Mouse (Mus musculus) CH12.LX (cell line): ENCODE measurements around the gene Zpr1. TPM values are rescaled to one million over a fixed set of nuclear protein-coding genes. Genes with fewer than 3 reads are reported as not detected.

Experiments
- DNase-seq: peaks from one replicate; pipeline ENCODE4 v3.0.0-alpha.2; 2013; ENCODE audit errors: extremely low read depth
- H3K27ac ChIP-seq: 2 replicates; pipeline ENCODE4 v1.5.1; 2012; ENCODE audit warnings: low read depth, mild to moderate bottlenecking, control low read depth, moderate library complexity; ENCODE audit not compliant: insufficient read depth
- H3K27me3 ChIP-seq: replicated peaks from 2 replicates; pipeline ENCODE3; 2012; ENCODE audit warnings: inconsistent platforms
- H3K36me3 ChIP-seq, 2 experiments: replicated peaks in 1 of 2; 2 replicates each; pipeline versions ENCODE3 to v1.6.1; 2012; ENCODE audit warnings: inconsistent platforms in 1 of 2, low read length in 1 of 2, mild to moderate bottlenecking in 1 of 2, mixed read lengths in 1 of 2, moderate library complexity in 1 of 2; ENCODE audit not compliant: control insufficient read depth in 1 of 2, insufficient read depth in 1 of 2
- H3K4me1 ChIP-seq, 2 experiments: 2 replicates each; pipeline ENCODE4 v1.6.1; 2012; ENCODE audit warnings: inconsistent platforms in 1 of 2, moderate library complexity in 1 of 2; ENCODE audit not compliant: insufficient read depth in 2 of 2, control insufficient read depth in 1 of 2
- H3K4me2 ChIP-seq: 2 replicates; pipeline ENCODE4 v1.6.1; 2012; ENCODE audit warnings: low read depth, mild to moderate bottlenecking, control low read depth; ENCODE audit not compliant: poor library complexity, insufficient read depth, severe bottlenecking
- H3K4me3 ChIP-seq, 3 experiments: fragments of 150-350 bp in 1 of 3; sonication (generic) in 1 of 3; replicated peaks in 1 of 3; 2 replicates each; pipeline versions ENCODE3 to v1.5.1; 2011 to 2012; ENCODE audit warnings: low read depth in 2 of 3, low read length in 2 of 3, mild to moderate bottlenecking in 2 of 3, moderate library complexity in 2 of 3, control low read depth in 1 of 3, improper control_type of control experiment in 1 of 3, inconsistent platforms in 1 of 3, mixed read lengths in 1 of 3; ENCODE audit not compliant: poor library complexity in 1 of 3
- H3K79me2 ChIP-seq: replicated peaks from 2 replicates; pipeline ENCODE4 v1.6.1; 2012; ENCODE audit warnings: mild to moderate bottlenecking, moderate library complexity; ENCODE audit not compliant: control insufficient read depth, poor library complexity, insufficient read depth, severe bottlenecking; ENCODE audit errors: extremely low read depth
- H3K9ac ChIP-seq: 2 replicates; pipeline ENCODE4 v1.6.1; 2012; ENCODE audit warnings: low read depth, mild to moderate bottlenecking, control low read depth, moderate library complexity; ENCODE audit not compliant: insufficient read depth
- H3K9me3 ChIP-seq: replicated peaks from 2 replicates; pipeline ENCODE3; 2012; ENCODE audit warnings: low read length, inconsistent platforms, mixed read lengths
- BHLHE40 ChIP-seq: IDR thresholded peaks from 2 replicates; pipeline ENCODE4 v1.6.1; 2011; ENCODE audit warnings: mild to moderate bottlenecking, low read depth, low read length, improper control_type of control experiment
- CHD1 ChIP-seq: IDR thresholded peaks from 2 replicates; pipeline ENCODE4 v1.6.1; 2012; ENCODE audit warnings: low read depth, low read length, improper control_type of control experiment, inconsistent platforms
- GABPA ChIP-seq: IDR thresholded peaks from 2 replicates; pipeline ENCODE4 v1.6.1; 2012; ENCODE audit warnings: low read depth, low read length, improper control_type of control experiment, inconsistent platforms; ENCODE audit not compliant: insufficient replicate concordance
- HCFC1 ChIP-seq: IDR thresholded peaks from 2 replicates; pipeline ENCODE4 v1.6.1; 2012; ENCODE audit warnings: low read depth, mild to moderate bottlenecking, inconsistent platforms, low read length, improper control_type of control experiment
- JUN ChIP-seq: IDR thresholded peaks from 2 replicates; pipeline ENCODE4 v1.6.1; 2011; ENCODE audit warnings: low read depth, mild to moderate bottlenecking, low read length, improper control_type of control experiment, moderate library complexity; ENCODE audit not compliant: insufficient read depth
- JUND ChIP-seq: conservative IDR thresholded peaks from 2 replicates; pipeline ENCODE4 v1.6.1; 2011; ENCODE audit warnings: low read depth, low read length, improper control_type of control experiment
- MAFK ChIP-seq: IDR thresholded peaks from 2 replicates; pipeline ENCODE4 v1.6.1; 2011; ENCODE audit warnings: low read length, improper control_type of control experiment; ENCODE audit not compliant: insufficient replicate concordance
- MAX ChIP-seq: IDR thresholded peaks from 2 replicates; pipeline ENCODE4 v1.6.1; 2011; ENCODE audit warnings: low read length, improper control_type of control experiment
- MAZ ChIP-seq: IDR thresholded peaks from 2 replicates; pipeline ENCODE4 v1.6.1; 2012; ENCODE audit warnings: low read depth, mild to moderate bottlenecking, inconsistent platforms, low read length, improper control_type of control experiment, moderate library complexity
- MYC ChIP-seq: IDR thresholded peaks from 2 replicates; pipeline ENCODE4 v1.6.1; 2011; ENCODE audit warnings: low read depth, mild to moderate bottlenecking, improper control_type of control experiment, low read length
- NELFE ChIP-seq: IDR thresholded peaks from 2 replicates; pipeline ENCODE4 v1.6.1; 2011; ENCODE audit warnings: low read depth, low read length, improper control_type of control experiment
- PAX5 ChIP-seq: IDR thresholded peaks from 2 replicates; pipeline ENCODE4 v1.6.1; 2012; ENCODE audit warnings: low read length, inconsistent platforms, mixed read lengths
- POLR2A ChIP-seq: IDR thresholded peaks from 2 replicates; pipeline ENCODE4 v1.6.1; 2011; ENCODE audit warnings: low read depth, mild to moderate bottlenecking, improper control_type of control experiment, low read length
- RAD21 ChIP-seq: IDR thresholded peaks from 2 replicates; pipeline ENCODE4 v1.6.1; 2011; ENCODE audit warnings: low read depth, mild to moderate bottlenecking, low read length, improper control_type of control experiment, moderate library complexity
- RCOR1 ChIP-seq: conservative IDR thresholded peaks from 2 replicates; pipeline ENCODE4 v1.6.1; 2012; ENCODE audit warnings: low read depth, mild to moderate bottlenecking, inconsistent platforms, low read length, improper control_type of control experiment
- TBP ChIP-seq: conservative IDR thresholded peaks from 2 replicates; pipeline ENCODE4 v1.6.1; 2011; ENCODE audit warnings: low read depth, low read length, improper control_type of control experiment
- UBTF ChIP-seq: IDR thresholded peaks from 2 replicates; pipeline ENCODE4 v1.6.1; 2012; ENCODE audit warnings: low read depth, mild to moderate bottlenecking, inconsistent platforms, low read length, improper control_type of control experiment, moderate library complexity
- USF2 ChIP-seq: conservative IDR thresholded peaks from 2 replicates; pipeline ENCODE4 v1.6.1; 2011; ENCODE audit warnings: low read depth, low read length, improper control_type of control experiment
- ZC3H11A ChIP-seq: IDR thresholded peaks from 2 replicates; pipeline ENCODE4 v1.6.1; 2012; ENCODE audit warnings: low read depth, mild to moderate bottlenecking, inconsistent platforms, low read length, improper control_type of control experiment
- ZKSCAN1 ChIP-seq: IDR thresholded peaks from 2 replicates; pipeline ENCODE4 v1.6.1; 2012; ENCODE audit warnings: low read depth, inconsistent platforms, low read length, improper control_type of control experiment, borderline replicate concordance
- ZMIZ1 ChIP-seq: IDR thresholded peaks from 2 replicates; pipeline ENCODE4 v1.6.1; 2012; ENCODE audit warnings: low read depth, mild to moderate bottlenecking, inconsistent platforms, low read length, improper control_type of control experiment
- dilution Hi-C: fragments of 300-500 bp; cut with MboI; formaldehyde crosslinking; loops from 2 replicates; pipeline ENCODE4 v1.14.3; 2020; ENCODE audit warnings: low sequenced_read_pairs; ENCODE audit not compliant: extremely low pct_unique_long_range_greater_than_20kb, extremely low pct_ligation_motif_present
- in situ Hi-C: fragments of 300-500 bp; cut with MboI; formaldehyde crosslinking; loops from 3 replicates; pipeline ENCODE4 v1.14.3; 2019; ENCODE audit warnings: low sequenced_read_pairs, low pct_ligation_motif_present, low pct_unique_long_range_greater_than_20kb, mixed read lengths
- polyA plus RNA-seq: library from polyadenylated mRNA; unstranded; fragments of >175 nt; gene quantifications from 2 replicates; pipeline ENCODE4 v1.2.1, GENCODE M21; 2012; ENCODE audit warnings: low read depth; ENCODE audit not compliant: insufficient read length
- total RNA-seq, 2 experiments: library from RNA; depleted of rRNA; stranded (reverse); fragments of 300-350 nt in 1 of 2; fragments of >200 nt in 1 of 2; gene quantifications; 2 replicates each; pipeline ENCODE4 v1.2.3; 2012 to 2014

Zpr1 gene
- total and polyA plus RNA-seq, 3 experiments = 46.0 to 108 (median 66.8) TPM

- TF ChIP-seq UBTF (no peak), MAFK (no peak), BHLHE40 (no peak), RCOR1 (no peak), MYC (no peak), TBP (no peak), HCFC1 (no peak), POLR2A (no peak)
These were observed 43.1 kb upstream of the Zpr1 start (continued) for GRCm38 (mm10) chr9:46229573-46230449.

- H3K27ac ChIP-seq = no peak overlapping the region
- in situ Hi-C loops = no loop called here
- no peak for DNase-seq
- no peak overlapping the region for H3K9ac ChIP-seq
- H3K27me3 ChIP-seq = peaks cover 24% of the 10 kb centered on the region
- TF ChIP-seq RAD21 = no peak
- peak overlapping the region; percentile 9; the same call in 1 of the 2 replicates for H3K4me2 ChIP-seq
- H3K4me1 ChIP-seq = peaks cover 0 to 6% of the 10 kb centered on the region in 2 experiments; a peak in 2 of 4 replicates
- H3K79me2 ChIP-seq = no peaks in the 10 kb centered on the region
- dilution Hi-C loops = no loop called here
- no peak overlapping the region for H3K4me3 ChIP-seq
- H3K36me3 ChIP-seq = no peaks in the 10 kb centered on the region
- H3K9me3 ChIP-seq = no peaks in the 10 kb centered on the region
These were observed 42.4 kb upstream of the Zpr1 start for GRCm38 (mm10) chr9:46230450-46230975.

GRCm38 (mm10) chr9:46235196-46235595 lies 37.7 kb upstream of the Zpr1 start:
- H3K9me3 ChIP-seq = no peaks in the 10 kb centered on the region
- no peak overlapping the region for H3K4me2 ChIP-seq
- H3K79me2 ChIP-seq = no peaks in the 10 kb centered on the region
- in situ Hi-C loops (no loop called here), dilution Hi-C loops (no loop called here)
- H3K27ac ChIP-seq = no peak overlapping the region
- no peak for TF ChIP-seq RCOR1
- TF ChIP-seq JUND = no peak
- TF ChIP-seq ZMIZ1 = no peak
- TF ChIP-seq MAX = no peak
- TF ChIP-seq MAFK = no peak
- TF ChIP-seq TBP = no peak
- TF ChIP-seq PAX5 = no peak
- no peak for TF ChIP-seq ZC3H11A
- no peak for TF ChIP-seq ZKSCAN1
- no peak for TF ChIP-seq GABPA
- TF ChIP-seq JUN = no peak
- TF ChIP-seq CHD1 = no peak
- no peak for TF ChIP-seq MAZ
- no peak for TF ChIP-seq USF2
- TF ChIP-seq NELFE = no peak
- H3K4me1 ChIP-seq = peaks cover 0 to 2% of the 10 kb centered on the region in 2 experiments; a peak in 3 of 4 replicates
- H3K36me3 ChIP-seq = no peaks in the 10 kb centered on the region
- no peak overlapping the region for H3K4me3 ChIP-seq
- no peak for DNase-seq
- peaks cover 20% of the 10 kb centered on the region for H3K27me3 ChIP-seq
- no peak overlapping the region for H3K9ac ChIP-seq
